Mouse (Mus musculus): ENCODE measurements around the gene Zfp764. TPM values are rescaled to one million over a fixed set of nuclear protein-coding genes. Genes with fewer than 3 reads are reported as not detected.
"Not testable (repeated sequence)": the region's sequence is repeated elsewhere in the genome, so short reads cannot be mapped to it uniquely, and the experiment has no call there.

The Zfp764 gene
- polyA plus RNA-seq, 1 experiment from 2014 or later: 8.3 TPM

GRCm38 (mm10) chr7:127363475-127363921 is 43.1 kb downstream of the Zfp764 start:
- H3K27ac ChIP-seq: no peak overlapping the region
- H3K27me3 ChIP-seq: peaks cover 43% of the 10 kb centered on the region
- WGBS: under 1% methylated on average over 24 of the region's 24 CpGs

GRCm38 (mm10) chr7:127362418-127362817 is 44.2 kb downstream of the Zfp764 start:
- not testable (repeated sequence) for H3K4me1 ChIP-seq (replicated peaks); H3K36me3 ChIP-seq; H3K27ac ChIP-seq; H3K9ac ChIP-seq (replicated peaks); H3K9me3 ChIP-seq; ATAC-seq (ENCODE audit: insufficient number of reproducible peaks, insufficient read depth, low FRiP score, low TSS enrichment, low read depth); H3K4me3 ChIP-seq (replicated peaks)
- WGBS: 22% methylated on average over 13 of the region's 13 CpGs
- H3K4me2 ChIP-seq: peak overlapping the region; percentile 36
- H3K27me3 ChIP-seq: peaks cover 43% of the 10 kb centered on the region

More at GRCm38 (mm10) chr7:127363475-127363921, 43.1 kb downstream of the Zfp764 start:
- 0 out of 2 replicates have a peak, but pooled peaks cover 5% of the 10 kb centered on the region for H3K9me3 ChIP-seq
- peak overlapping the region; percentile 75 for H3K4me2 ChIP-seq
- peak overlapping the region; percentile 42 for H3K4me3 ChIP-seq (replicated peaks)
- peaks cover 7% of the 10 kb centered on the region for H3K4me1 ChIP-seq (replicated peaks)
- no peak for ATAC-seq (ENCODE audit: insufficient number of reproducible peaks, insufficient read depth, low FRiP score, low TSS enrichment, low read depth)
- H3K9ac ChIP-seq (replicated peaks): peak overlapping the region; percentile 63
- no peaks in the 10 kb centered on the region for H3K36me3 ChIP-seq

GRCm38 (mm10) chr7:127361449-127361848 is 45.2 kb downstream of the Zfp764 start:
- Histone ChIP-seq H3K4me2 (no peak overlapping the region), H3K9ac (replicated peaks) (no peak overlapping the region), H3K27ac (no peak overlapping the region), H3K4me1 (replicated peaks) (peaks cover 7% of the 10 kb centered on the region), H3K27me3 (peaks cover 43% of the 10 kb centered on the region), H3K36me3 (no peaks in the 10 kb centered on the region), H3K9me3 (no peaks in the 10 kb centered on the region), H3K4me3 (replicated peaks) (no peak overlapping the region)
- ATAC-seq (ENCODE audit: insufficient number of reproducible peaks, insufficient read depth, low FRiP score, low TSS enrichment, low read depth): no peak
- WGBS: 40% methylated on average over 13 of the region's 13 CpGs

GRCm38 (mm10) chr7:127360265-127360664 is 46.4 kb downstream of the Zfp764 start:
- Histone ChIP-seq H3K4me1 (replicated peaks) (peaks cover 7% of the 10 kb centered on the region), H3K27ac (no peak overlapping the region), H3K27me3 (peaks cover 38% of the 10 kb centered on the region), H3K36me3 (no peaks in the 10 kb centered on the region), H3K9me3 (no peaks in the 10 kb centered on the region), H3K4me2 (no peak overlapping the region), H3K9ac (replicated peaks) (no peak overlapping the region), H3K4me3 (replicated peaks) (no peak overlapping the region)
- WGBS: 76% methylated on average over 4 of the region's 4 CpGs
- ATAC-seq (ENCODE audit: insufficient number of reproducible peaks, insufficient read depth, low FRiP score, low TSS enrichment, low read depth): no peak

- Histone ChIP-seq H3K9me3 (no peaks in the 10 kb centered on the region), H3K27me3 (peaks cover 23% of the 10 kb centered on the region), H3K4me3 (replicated peaks) (no peak overlapping the region), H3K36me3 (no peaks in the 10 kb centered on the region), H3K4me2 (no peak overlapping the region), H3K27ac (no peak overlapping the region), H3K4me1 (replicated peaks) (peaks cover 2% of the 10 kb centered on the region), H3K9ac (replicated peaks) (no peak overlapping the region)
- WGBS: 64% methylated on average over 4 of the region's 4 CpGs
- ATAC-seq (ENCODE audit: insufficient number of reproducible peaks, insufficient read depth, low FRiP score, low TSS enrichment, low read depth): no peak
These were observed 48.1 kb downstream of the Zfp764 start for GRCm38 (mm10) chr7:127358472-127358871.

- Histone ChIP-seq H3K9ac (replicated peaks) (no peak overlapping the region), H3K4me2 (no peak overlapping the region), H3K36me3 (no peaks in the 10 kb centered on the region), H3K4me1 (replicated peaks) (no peaks in the 10 kb centered on the region), H3K9me3 (no peaks in the 10 kb centered on the region), H3K4me3 (replicated peaks) (no peak overlapping the region), H3K27ac (no peak overlapping the region), H3K27me3 (peaks cover 20% of the 10 kb centered on the region)
- no peak for ATAC-seq (ENCODE audit: insufficient number of reproducible peaks, insufficient read depth, low FRiP score, low TSS enrichment, low read depth)
- 69% methylated on average over 2 of the region's 2 CpGs for WGBS
These were observed 48.8 kb downstream of the Zfp764 start for GRCm38 (mm10) chr7:127357871-127358270.

- Histone ChIP-seq H3K27ac (no peak overlapping the region), H3K4me1 (replicated peaks) (no peaks in the 10 kb centered on the region), H3K36me3 (no peaks in the 10 kb centered on the region), H3K9me3 (no peaks in the 10 kb centered on the region), H3K4me2 (no peak overlapping the region), H3K4me3 (replicated peaks) (no peak overlapping the region), H3K9ac (replicated peaks) (no peak overlapping the region), H3K27me3 (peaks cover 11% of the 10 kb centered on the region)
- no peak for ATAC-seq (ENCODE audit: insufficient number of reproducible peaks, insufficient read depth, low FRiP score, low TSS enrichment, low read depth)
- 59% methylated on average over 3 of the region's 3 CpGs for WGBS
These were observed 50.8 kb downstream of the Zfp764 start for GRCm38 (mm10) chr7:127355796-127356195.

Other genes with a start within 250 kb of the Zfp764 start
- 86.5 and 91.8 TPM in 2 replicates for gene Cd2bp2, start 210.8 kb downstream of the Zfp764 start, polyA plus RNA-seq (2016; fragmentation: Nextera tagmentation; extraction: Ambion mirVana)
- 40.9 and 45.3 TPM in 2 replicates for gene Tbc1d10b, start 198.4 kb downstream of the Zfp764 start, polyA plus RNA-seq (2016; fragmentation: Nextera tagmentation; extraction: Ambion mirVana)
- 142 and 145 TPM in 2 replicates for gene Mylpf, start 197.9 kb downstream of the Zfp764 start, polyA plus RNA-seq (2016; fragmentation: Nextera tagmentation; extraction: Ambion mirVana)
- 61.9 and 65.5 TPM in 2 replicates for gene Zfp553, start 173.8 kb downstream of the Zfp764 start, polyA plus RNA-seq (2016; fragmentation: Nextera tagmentation; extraction: Ambion mirVana)
- 34.1 and 35.9 TPM in 2 replicates for gene Sept1, start 173.7 kb downstream of the Zfp764 start, polyA plus RNA-seq (2016; fragmentation: Nextera tagmentation; extraction: Ambion mirVana)
- gene Zfp771, start 162.5 kb downstream of the Zfp764 start, polyA plus RNA-seq (2016; fragmentation: Nextera tagmentation; extraction: Ambion mirVana): 79.5 and 84.1 TPM in 2 replicates
- 219 and 224 TPM in 2 replicates for gene Dctpp1, start 146.1 kb downstream of the Zfp764 start, polyA plus RNA-seq (2016; fragmentation: Nextera tagmentation; extraction: Ambion mirVana)
- 89.5 and 92.3 TPM in 2 replicates for gene Sephs2, start 132.8 kb downstream of the Zfp764 start, polyA plus RNA-seq (2016; fragmentation: Nextera tagmentation; extraction: Ambion mirVana)
- gene Itgal, start 110.6 kb downstream of the Zfp764 start, polyA plus RNA-seq (2016; fragmentation: Nextera tagmentation; extraction: Ambion mirVana): 0.39 and 0.59 TPM in 2 replicates
- 21.0 and 22.6 TPM in 2 replicates for gene Zfp768, start 61.2 kb downstream of the Zfp764 start, polyA plus RNA-seq (2016; fragmentation: Nextera tagmentation; extraction: Ambion mirVana)
- 9.2 and 10.1 TPM in 2 replicates for gene Zfp747, start 30.8 kb downstream of the Zfp764 start, polyA plus RNA-seq (2016; fragmentation: Nextera tagmentation; extraction: Ambion mirVana)
- 5.8 and 6.7 TPM in 2 replicates for gene 9130019O22Rik, start 19.7 kb downstream of the Zfp764 start, polyA plus RNA-seq (2016; fragmentation: Nextera tagmentation; extraction: Ambion mirVana)
- gene E430018J23Rik, start 13.2 kb downstream of the Zfp764 start, polyA plus RNA-seq (2016; fragmentation: Nextera tagmentation; extraction: Ambion mirVana): 6.4 and 7.0 TPM in 2 replicates
- 29.4 and 31.3 TPM in 2 replicates for gene Zfp688, start 15.2 kb upstream of the Zfp764 start, polyA plus RNA-seq (2016; fragmentation: Nextera tagmentation; extraction: Ambion mirVana)
- gene Zfp689, start 42.3 kb upstream of the Zfp764 start, polyA plus RNA-seq (2016; fragmentation: Nextera tagmentation; extraction: Ambion mirVana): 16.8 and 17.8 TPM in 2 replicates
- gene Prr14, start 52.8 kb upstream of the Zfp764 start, polyA plus RNA-seq (2016; fragmentation: Nextera tagmentation; extraction: Ambion mirVana): 41.0 and 43.7 TPM in 2 replicates
- 11.7 and 13.0 TPM in 2 replicates for gene Fbrs, start 72.4 kb upstream of the Zfp764 start, polyA plus RNA-seq (2016; fragmentation: Nextera tagmentation; extraction: Ambion mirVana)
- gene Srcap, start 105.2 kb upstream of the Zfp764 start, polyA plus RNA-seq (2016; fragmentation: Nextera tagmentation; extraction: Ambion mirVana): 77.2 and 79.4 TPM in 2 replicates
- 15.9 and 18.0 TPM in 2 replicates for gene Gm42715, start 112.8 kb upstream of the Zfp764 start, polyA plus RNA-seq (2016; fragmentation: Nextera tagmentation; extraction: Ambion mirVana)
- gene Tmem265, start 154.6 kb upstream of the Zfp764 start, polyA plus RNA-seq (2016; fragmentation: Nextera tagmentation; extraction: Ambion mirVana): 5.3 and 8.1 TPM in 2 replicates
- 40.4 and 42.2 TPM in 2 replicates for gene Phkg2, start 166.5 kb upstream of the Zfp764 start, polyA plus RNA-seq (2016; fragmentation: Nextera tagmentation; extraction: Ambion mirVana)
- gene Ccdc189, start 181.8 kb upstream of the Zfp764 start, polyA plus RNA-seq (2016; fragmentation: Nextera tagmentation; extraction: Ambion mirVana): 12.1 and 13.1 TPM in 2 replicates
- 61.6 and 66.6 TPM in 2 replicates for gene Rnf40, start 181.9 kb upstream of the Zfp764 start, polyA plus RNA-seq (2016; fragmentation: Nextera tagmentation; extraction: Ambion mirVana)
- gene Zfp629, start 209.0 kb upstream of the Zfp764 start, polyA plus RNA-seq (2016; fragmentation: Nextera tagmentation; extraction: Ambion mirVana): 26.1 and 30.1 TPM in 2 replicates

Measured in limb, embryonic 12.5 days (tissue).